Mouse (Mus musculus): ENCODE results near the gene Olfr873.
"Not testable (repeated sequence)": the region's sequence is repeated elsewhere in the genome, so short reads cannot be mapped to it uniquely, and the experiment has no call there.

Olfr873 gene

DNA sequence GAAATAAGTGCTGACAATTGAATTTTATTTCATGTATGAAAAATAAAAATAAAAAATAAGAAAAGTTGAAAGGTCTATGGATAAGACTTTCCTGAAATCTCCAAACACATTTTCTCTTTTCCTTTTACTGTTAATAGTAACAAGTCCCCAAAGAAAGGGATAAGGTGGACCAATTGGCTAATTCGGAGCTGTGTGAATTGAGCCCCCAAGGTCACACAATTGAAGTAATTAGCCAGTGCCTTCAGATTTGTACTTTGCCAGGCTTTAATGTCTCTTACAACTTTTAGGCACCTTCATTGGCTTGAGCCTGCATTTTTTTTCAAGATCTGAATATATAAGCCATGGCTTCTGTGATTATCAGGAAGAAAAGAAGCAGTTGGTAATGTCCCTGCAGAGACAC is at the start of gene Olfr873:
Gene Olfr873, plus strand, starts transcription at position 301 of the 400 bp plus-strand sequence.
- no peak for DNase-seq (ENCODE audit: low spot score in 2 of 2)

DNA sequence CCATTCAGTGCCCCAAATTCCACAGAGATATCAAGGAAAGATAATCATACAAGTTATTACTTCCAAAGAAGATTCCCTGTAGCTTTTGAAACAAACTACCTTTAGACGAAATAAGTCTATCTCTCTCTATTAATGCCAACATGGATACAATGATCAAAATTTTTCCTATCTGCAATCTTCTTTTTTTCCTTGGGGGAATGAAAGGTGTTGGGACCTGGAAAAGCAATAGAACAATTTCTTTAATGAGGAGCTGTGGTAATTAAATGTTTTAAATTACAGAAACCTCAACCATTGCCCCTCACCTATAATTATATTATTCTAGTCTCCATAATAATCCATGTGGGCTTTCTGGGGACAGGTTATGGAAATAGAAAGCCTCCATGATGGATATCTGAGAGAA is 16.3 kb upstream of the Olfr873 start, which contains the start of gene Olfr39:
Gene Olfr39, plus strand, starts transcription at position 301 of the 400 bp plus-strand sequence.
- no peak for DNase-seq (ENCODE audit: low spot score in 2 of 2)

DNA sequence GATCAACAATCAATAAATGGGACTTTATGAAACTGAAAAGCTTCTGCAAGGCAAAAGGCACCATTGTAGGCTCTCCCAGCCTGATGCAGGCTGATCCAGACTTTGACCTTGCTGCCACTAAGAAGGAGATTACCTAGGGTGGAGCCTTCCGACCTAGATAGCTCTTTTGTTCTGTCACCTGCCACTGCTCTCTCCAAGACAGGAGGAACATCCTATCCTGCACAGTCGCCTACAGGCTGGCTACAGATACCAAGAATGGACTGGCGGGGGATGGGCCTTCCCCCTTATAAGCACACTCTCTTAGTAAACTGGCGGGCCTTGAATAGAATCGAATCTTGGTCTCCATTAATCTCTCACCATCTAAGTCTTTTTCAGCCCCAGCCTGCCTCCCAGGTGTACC is 2.8 kb upstream of the Olfr873 start:
- DNase-seq (ENCODE audit: low spot score in 2 of 2): not testable (repeated sequence)

GRCm38 (mm10) chr9:20335994-20336393 is 37.7 kb downstream of the Olfr873 start, which contains the start of gene Olfr18:
Gene Olfr18, minus strand, starts transcription at chr9:20336094.
- DNase-seq (ENCODE audit: low spot score in 2 of 2): no peak

DNA sequence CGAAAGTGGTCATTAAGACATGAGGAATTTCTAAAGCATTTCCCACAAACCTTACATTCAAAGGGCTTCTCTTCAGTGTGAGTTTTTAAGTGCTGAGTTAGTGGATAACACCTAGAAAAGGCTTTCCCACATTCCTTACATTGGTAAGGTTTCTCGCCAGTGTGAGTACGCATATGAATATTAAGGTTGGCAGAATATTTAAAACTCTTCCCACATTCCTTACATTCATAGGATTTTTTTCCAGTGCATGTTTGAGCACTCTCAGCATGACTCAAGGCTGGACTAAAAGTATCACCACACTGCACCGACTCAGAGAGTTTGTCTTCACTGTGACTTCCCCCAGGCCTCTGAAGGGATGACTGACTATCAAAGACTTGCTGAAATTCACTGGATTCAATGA is 50.2 kb downstream of the Olfr873 start:
- no peak for DNase-seq (ENCODE audit: low spot score in 2 of 2)

Measured in frontal cortex, postnatal 36 days (tissue).